Mouse (Mus musculus) intestine, embryonic 14.5 days (tissue): ENCODE results near the gene Tsga13. TPM values are rescaled to one million over a fixed set of nuclear protein-coding genes. Genes with fewer than 3 reads are reported as not detected.

Experiments
- ATAC-seq: fragments of 200-750 bp; cut with Nextera tagmentation; replicated peaks from 2 replicates; pipeline ENCODE4 v1.8.0; 2017; ENCODE audit warnings: low read depth, moderate number of reproducible peaks, moderate TSS enrichment, moderate library complexity; ENCODE audit not compliant: low FRiP score, low TSS enrichment
- DNase-seq: peaks from one replicate; pipeline ENCODE4 v3.0.0-alpha.2; 2018; ENCODE audit warnings: low spot score
- H3K27ac ChIP-seq: fragments of 300-500 bp; sonication (generic); 2 replicates; pipeline ENCODE4 v1.5.1; 2014; ENCODE audit warnings: low read depth, mild to moderate bottlenecking, control low read depth
- H3K27me3 ChIP-seq: fragments of 300-500 bp; sonication (generic); replicated peaks from 2 replicates; pipeline ENCODE4 v1.6.1; 2014; ENCODE audit warnings: low read length, control low read depth; ENCODE audit not compliant: control insufficient read depth, insufficient read depth
- H3K36me3 ChIP-seq: fragments of 300-500 bp; sonication (generic); 2 replicates; pipeline ENCODE4 v1.6.1; 2014; ENCODE audit warnings: low read length, control low read depth; ENCODE audit not compliant: control insufficient read depth, insufficient read depth
- H3K4me1 ChIP-seq: fragments of 300-500 bp; sonication (generic); replicated peaks from 2 replicates; pipeline ENCODE4 v1.6.1; 2014; ENCODE audit warnings: low read length, control low read depth, mixed read lengths; ENCODE audit not compliant: control insufficient read depth, insufficient read depth
- H3K4me2 ChIP-seq: fragments of 300-500 bp; sonication (generic); 2 replicates; pipeline ENCODE4 v1.6.1; 2014; ENCODE audit warnings: low read length
- H3K4me3 ChIP-seq: fragments of 300-500 bp; sonication (generic); 2 replicates; pipeline ENCODE4 v1.5.1; 2014; ENCODE audit warnings: low read depth, low read length, control low read depth, mixed read lengths
- H3K9ac ChIP-seq: fragments of 300-500 bp; sonication (generic); 2 replicates; pipeline ENCODE4 v1.6.1; 2014; ENCODE audit warnings: mild to moderate bottlenecking, low read length
- H3K9me3 ChIP-seq: fragments of 300-500 bp; sonication (generic); 2 replicates; pipeline ENCODE4 v1.6.1; 2016; ENCODE audit warnings: low read length, control low read depth; ENCODE audit not compliant: control insufficient read depth
- WGBS: fragments of 180-500 bp; shearing (Covaris S2); extraction: QIAGEN DNeasy Blood & Tissue Kit; methylation state at CpG from one replicate; pipeline ENCODE4 v1.1.7; 2014; 5-methylcytosine and 5-hydroxymethylcytosine counted together
- polyA plus RNA-seq: library from polyadenylated mRNA; unstranded; fragments of >200 nt; fragmentation: Nextera tagmentation; extraction: Ambion mirVana; gene quantifications from 2 replicates; pipeline ENCODE4 v1.2.1, GENCODE M21; 2014

Gene Tsga13
- polyA plus RNA-seq, 1 experiment from 2014 or later, result 0.24 TPM

- no peak overlapping the region for H3K4me3 ChIP-seq
- WGBS, result 75% methylated on average over 5 of the region's 5 CpGs
- no peak for ATAC-seq
- H3K27ac ChIP-seq, result no peak overlapping the region
- DNase-seq, result no peak
- no peaks in the 10 kb centered on the region for H3K4me1 ChIP-seq
- no peaks in the 10 kb centered on the region for H3K36me3 ChIP-seq
- no peaks in the 10 kb centered on the region for H3K9me3 ChIP-seq
- H3K27me3 ChIP-seq, result no peaks in the 10 kb centered on the region
- H3K4me2 ChIP-seq, result no peak overlapping the region
- H3K9ac ChIP-seq, result no peak overlapping the region
Observed at GRCm38 (mm10) chr6:30904911-30905310, 10.5 kb downstream of the Tsga13 start.

- no peak overlapping the region for H3K4me3 ChIP-seq
- no peaks in the 10 kb centered on the region for H3K36me3 ChIP-seq
- ATAC-seq, result no peak
- no peak for DNase-seq
- WGBS, result 43% methylated on average over 3 of the region's 3 CpGs
- H3K27ac ChIP-seq, result no peak overlapping the region
- H3K9ac ChIP-seq, result no peak overlapping the region
- H3K9me3 ChIP-seq, result no peaks in the 10 kb centered on the region
- no peaks in the 10 kb centered on the region for H3K4me1 ChIP-seq
- no peaks in the 10 kb centered on the region for H3K27me3 ChIP-seq
- no peak overlapping the region for H3K4me2 ChIP-seq
Observed at GRCm38 (mm10) chr6:30904033-30904432, 11.3 kb downstream of the Tsga13 start.

GRCm38 (mm10) chr6:30897520-30897919, 17.9 kb downstream of the Tsga13 start:
- no peaks in the 10 kb centered on the region for H3K9me3 ChIP-seq
- H3K4me2 ChIP-seq, result peak overlapping the region; percentile 55
- no peak for ATAC-seq
- no peaks in the 10 kb centered on the region for H3K27me3 ChIP-seq
- peaks cover 11% of the 10 kb centered on the region for H3K4me1 ChIP-seq
- no peak overlapping the region for H3K9ac ChIP-seq
- no peaks in the 10 kb centered on the region for H3K36me3 ChIP-seq
- no peak overlapping the region for H3K27ac ChIP-seq
- H3K4me3 ChIP-seq, result no peak overlapping the region
- DNase-seq, result no peak
- WGBS, result 72% methylated on average over 6 of the region's 6 CpGs

- ATAC-seq, result no peak
Observed at GRCm38 (mm10) chr6:30896986-30897327, 18.4 kb downstream of the Tsga13 start.

GRCm38 (mm10) chr6:30896195-30896985, 19.0 kb downstream of the Tsga13 start, which contains the start of gene Copg2:
Gene Copg2, minus strand, starts transcription at chr6:30896794.
- peak within 1 kb of the TSS; percentile 67 for H3K4me3 ChIP-seq
- H3K27ac ChIP-seq, result peak within 1 kb of the TSS; percentile 93
- under 1% methylated on average over 51 of the region's 83 CpGs for WGBS
- no peaks in the 10 kb centered on the region for H3K9me3 ChIP-seq
- H3K27me3 ChIP-seq, result no peaks in the 10 kb centered on the region
- peak within 1 kb of the TSS; percentile 68 for H3K9ac ChIP-seq
- ATAC-seq (peak; percentile 98), DNase-seq (peak; percentile 96)
- peaks cover 11% of the 10 kb centered on the region for H3K4me1 ChIP-seq
- H3K36me3 ChIP-seq, result no peaks in the 10 kb centered on the region
- peak within 1 kb of the TSS; percentile 72 for H3K4me2 ChIP-seq

More at GRCm38 (mm10) chr6:30896986-30897327, 18.4 kb downstream of the Tsga13 start:
- no peaks in the 10 kb centered on the region for H3K27me3 ChIP-seq
- peak overlapping the region; percentile 67 for H3K4me3 ChIP-seq
- peaks cover 11% of the 10 kb centered on the region for H3K4me1 ChIP-seq
- no peaks in the 10 kb centered on the region for H3K9me3 ChIP-seq
- WGBS, result 22% methylated on average over 8 of the region's 8 CpGs
- H3K36me3 ChIP-seq, result no peaks in the 10 kb centered on the region
- DNase-seq, result no peak
- peak overlapping the region; percentile 93 for H3K27ac ChIP-seq
- peak overlapping the region; percentile 55 for H3K4me2 ChIP-seq
- peak overlapping the region; percentile 45 for H3K9ac ChIP-seq

- Histone ChIP-seq H3K27me3 (no peaks in the 10 kb centered on the region), H3K36me3 (peaks cover 2% of the 10 kb centered on the region; the same call in 1 of the 2 replicates), H3K4me3 (peak overlapping the region; percentile 67), H3K4me1 (peaks cover 11% of the 10 kb centered on the region), H3K4me2 (peak overlapping the region; percentile 72), H3K9ac (peak overlapping the region; percentile 68), H3K9me3 (no peaks in the 10 kb centered on the region), H3K27ac (peak overlapping the region; percentile 93)
- 25% methylated on average over 3 of the region's 3 CpGs for WGBS
- ATAC-seq (no peak), DNase-seq (peak; percentile 53)
Observed at GRCm38 (mm10) chr6:30895819-30896194, 19.6 kb downstream of the Tsga13 start.

GRCm38 (mm10) chr6:30893081-30893480, 22.3 kb downstream of the Tsga13 start:
- ATAC-seq (no peak), DNase-seq (no peak)
- 74% methylated on average over 4 of the region's 4 CpGs for WGBS
- Histone ChIP-seq H3K4me2 (no peak overlapping the region), H3K4me1 (peaks cover 11% of the 10 kb centered on the region), H3K9me3 (no peaks in the 10 kb centered on the region), H3K4me3 (no peak overlapping the region), H3K27ac (no peak overlapping the region), H3K27me3 (no peaks in the 10 kb centered on the region), H3K36me3 (peaks cover 15% of the 10 kb centered on the region; the same call in 1 of the 2 replicates), H3K9ac (no peak overlapping the region)

GRCm38 (mm10) chr6:30891761-30892160, 23.6 kb downstream of the Tsga13 start:
- Histone ChIP-seq H3K9me3 (no peaks in the 10 kb centered on the region), H3K9ac (no peak overlapping the region), H3K27ac (no peak overlapping the region), H3K4me1 (peaks cover 7% of the 10 kb centered on the region; the same call in 1 of the 2 replicates), H3K4me3 (no peak overlapping the region), H3K27me3 (no peaks in the 10 kb centered on the region), H3K4me2 (no peak overlapping the region), H3K36me3 (peaks cover 17% of the 10 kb centered on the region)
- no peak for DNase-seq
- ATAC-seq, result no peak

- DNase-seq (no peak), ATAC-seq (no peak)
- Histone ChIP-seq H3K4me1 (no peaks in the 10 kb centered on the region), H3K27ac (no peak overlapping the region), H3K4me2 (no peak overlapping the region), H3K36me3 (peaks cover 30% of the 10 kb centered on the region), H3K4me3 (no peak overlapping the region), H3K9me3 (no peaks in the 10 kb centered on the region), H3K27me3 (no peaks in the 10 kb centered on the region), H3K9ac (no peak overlapping the region)
- WGBS, result 92% methylated on average over 3 of the region's 3 CpGs
Observed at GRCm38 (mm10) chr6:30884856-30885255, 30.5 kb downstream of the Tsga13 start.
